Mouse (Mus musculus) MEL (cell line): ENCODE measurements around the gene Eri3. TPM values are rescaled to one million over a fixed set of nuclear protein-coding genes. Genes with fewer than 3 reads are reported as not detected.

Source experiments
- DNase-seq: peaks from one replicate; pipeline ENCODE4 v3.0.0; 2011; ENCODE audit warnings: low read depth, low spot score
- H3K27ac ChIP-seq: 2 replicates; pipeline ENCODE4 v1.5.1; 2012; ENCODE audit warnings: low read depth, mild to moderate bottlenecking, control low read depth, low read length, moderate library complexity; ENCODE audit not compliant: control insufficient read depth
- H3K27me3 ChIP-seq, 2 experiments: fragments of 150-350 bp in 1 of 2; sonication (generic) in 1 of 2; 2 replicates each; pipeline ENCODE4 v1.6.1; 2012; ENCODE audit warnings: low read length in 2 of 2, mild to moderate bottlenecking in 2 of 2, improper control_type of control experiment in 1 of 2, moderate library complexity in 1 of 2; ENCODE audit not compliant: insufficient read depth in 2 of 2, control insufficient read depth in 1 of 2
- H3K36me3 ChIP-seq, 2 experiments: 2 replicates each; pipeline ENCODE4 v1.6.1; 2012 to 2014; ENCODE audit warnings: low read length in 2 of 2, improper control_type of control experiment in 1 of 2, inconsistent platforms in 1 of 2, mild to moderate bottlenecking in 1 of 2; ENCODE audit not compliant: insufficient read depth in 2 of 2, control insufficient read depth in 1 of 2
- H3K4me1 ChIP-seq, 2 experiments: fragments of 150-350 bp in 1 of 2; sonication (generic) in 1 of 2; 2 replicates each; pipeline ENCODE4 v1.6.1; 2012; ENCODE audit warnings: low read length in 2 of 2, improper control_type of control experiment in 1 of 2, mild to moderate bottlenecking in 1 of 2; ENCODE audit not compliant: insufficient read depth in 2 of 2, control insufficient read depth in 1 of 2
- H3K4me3 ChIP-seq, 2 experiments: fragments of 150-350 bp in 1 of 2; sonication (generic) in 1 of 2; 2 replicates each; pipeline ENCODE4 v1.5.1; 2012; ENCODE audit warnings: low read depth in 2 of 2, low read length in 2 of 2, mild to moderate bottlenecking in 2 of 2, moderate library complexity in 2 of 2, control low read depth in 1 of 2, improper control_type of control experiment in 1 of 2; ENCODE audit not compliant: control insufficient read depth in 1 of 2, insufficient read depth in 1 of 2
- H3K79me2 ChIP-seq: 2 replicates; pipeline ENCODE4 v1.6.1; 2012; ENCODE audit warnings: mild to moderate bottlenecking, low read length, moderate library complexity; ENCODE audit not compliant: control insufficient read depth, poor library complexity, insufficient read depth
- H3K9ac ChIP-seq: 2 replicates; pipeline ENCODE4 v1.6.1; 2012; ENCODE audit warnings: low read depth, mild to moderate bottlenecking, control low read depth, low read length, moderate library complexity; ENCODE audit not compliant: control insufficient read depth, poor library complexity, severe bottlenecking
- H3K9me3 ChIP-seq: fragments of 150-350 bp; sonication (generic); replicated peaks from 2 replicates; pipeline ENCODE4 v1.6.1; 2012; ENCODE audit warnings: mild to moderate bottlenecking, low read length, improper control_type of control experiment, moderate library complexity; ENCODE audit not compliant: insufficient read depth
- BHLHE40 ChIP-seq: IDR thresholded peaks from 2 replicates; pipeline ENCODE4 v1.6.1; 2012; ENCODE audit warnings: low read depth, mild to moderate bottlenecking, inconsistent platforms, low read length, improper control_type of control experiment, borderline replicate concordance
- CTCF ChIP-seq, 3 experiments: IDR thresholded peaks in 2 of 3; conservative IDR thresholded peaks in 1 of 3; 2 replicates each; pipeline ENCODE4 v1.5.1; 2011 to 2012; ENCODE audit warnings: low read length in 3 of 3, low read depth in 2 of 3, mild to moderate bottlenecking in 2 of 3, improper control_type of control experiment in 1 of 3, inconsistent platforms in 1 of 3, mixed read lengths in 1 of 3, moderate library complexity in 1 of 3; ENCODE audit not compliant: control insufficient read depth in 1 of 3, insufficient read depth in 1 of 3, poor library complexity in 1 of 3, severe bottlenecking in 1 of 3
- GATA1 ChIP-seq: IDR thresholded peaks from 2 replicates; pipeline ENCODE4 v1.6.1; 2011; ENCODE audit warnings: low read depth, low read length, improper control_type of control experiment
- MAX ChIP-seq: IDR thresholded peaks from 2 replicates; pipeline ENCODE4 v1.6.1; 2011; ENCODE audit warnings: low read length, improper control_type of control experiment
- MAZ ChIP-seq: IDR thresholded peaks from 2 replicates; pipeline ENCODE4 v1.6.1; 2012; ENCODE audit warnings: low read depth, mild to moderate bottlenecking, inconsistent platforms, low read length, improper control_type of control experiment
- MEF2A ChIP-seq: IDR thresholded peaks from 2 replicates; pipeline ENCODE4 v1.6.1; 2014; ENCODE audit warnings: low read depth, mild to moderate bottlenecking, inconsistent platforms, low read length, improper control_type of control experiment; ENCODE audit not compliant: poor library complexity, insufficient replicate concordance, severe bottlenecking; ENCODE audit errors: extremely low read depth
- MXI1 ChIP-seq: IDR thresholded peaks from 2 replicates; pipeline ENCODE4 v1.6.1; 2011; ENCODE audit warnings: mild to moderate bottlenecking, low read depth, low read length, improper control_type of control experiment
- MYB ChIP-seq: IDR thresholded peaks from 2 replicates; pipeline ENCODE4 v1.6.1; 2011; ENCODE audit warnings: mild to moderate bottlenecking, low read depth, low read length, improper control_type of control experiment
- POLR2AphosphoS2 ChIP-seq: IDR thresholded peaks from 2 replicates; pipeline ENCODE4 v1.6.1; 2011; ENCODE audit warnings: low read length, improper control_type of control experiment
- RAD21 ChIP-seq: IDR thresholded peaks from 2 replicates; pipeline ENCODE4 v1.6.1; 2011; ENCODE audit warnings: mild to moderate bottlenecking, low read depth, low read length, improper control_type of control experiment
- SIN3A ChIP-seq: IDR thresholded peaks from 2 replicates; pipeline ENCODE4 v1.6.1; 2012; ENCODE audit warnings: low read length, improper control_type of control experiment, inconsistent platforms
- SMC3 ChIP-seq: IDR thresholded peaks from 2 replicates; pipeline ENCODE4 v1.6.1; 2011; ENCODE audit warnings: low read depth, low read length, improper control_type of control experiment
- ZC3H11A ChIP-seq: IDR thresholded peaks from 2 replicates; pipeline ENCODE4 v1.6.1; 2012; ENCODE audit warnings: low read depth, mild to moderate bottlenecking, inconsistent platforms, low read length, improper control_type of control experiment
- ZKSCAN1 ChIP-seq: IDR thresholded peaks from 2 replicates; pipeline ENCODE4 v1.6.1; 2012; ENCODE audit warnings: low read depth, mild to moderate bottlenecking, inconsistent platforms, low read length, improper control_type of control experiment, moderate library complexity
- polyA plus RNA-seq, 2 experiments: library from polyadenylated mRNA; stranded (reverse) in 1 of 2; unstranded in 1 of 2; fragments of >175 nt in 1 of 2; fragments of >200 nt in 1 of 2; gene quantifications; 2 replicates each; pipeline versions ENCODE4 v1.2.1 to v1.2.4; 2012; ENCODE audit warnings: low replicate concordance in 2 of 2, low read depth in 1 of 2; ENCODE audit not compliant: insufficient read length in 2 of 2, insufficient read depth in 1 of 2, missing spikeins in 1 of 2
- total RNA-seq: library from RNA; depleted of rRNA; stranded (reverse); fragments of 300-350 nt; gene quantifications from 2 replicates; pipeline ENCODE4 v1.2.3, GENCODE M21; 2012

Eri3 gene
- total and polyA plus RNA-seq, 3 experiments, result 36.7 to 63.9 TPM; not detected in 1

DNA sequence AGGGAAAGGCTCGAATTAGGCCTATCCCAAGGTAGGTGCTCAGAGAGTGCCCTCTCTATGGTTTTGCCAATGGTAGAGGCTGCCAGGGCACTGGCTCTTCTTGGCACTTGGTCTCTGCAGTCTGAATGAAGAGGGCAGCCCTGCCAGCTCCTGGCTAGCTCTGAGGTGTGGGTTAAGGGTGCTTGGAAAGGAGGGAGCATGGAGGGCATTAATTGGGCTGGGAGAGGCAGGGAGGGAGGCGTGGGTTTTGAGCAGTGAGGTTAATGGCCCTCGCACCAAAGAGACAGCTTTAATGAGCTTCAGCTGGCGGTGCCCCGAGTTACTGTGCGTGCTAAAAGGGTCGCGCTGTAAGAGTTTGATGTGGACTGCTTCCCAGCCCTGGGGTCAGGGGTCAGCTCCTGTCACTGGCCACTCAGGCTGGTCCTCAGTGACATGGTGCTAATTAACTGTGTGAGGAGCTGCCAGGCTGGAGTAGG is 101.5 kb downstream of the Eri3 start:
- H3K27me3 ChIP-seq, result no peaks in the 10 kb centered on the region
- H3K4me3 ChIP-seq, result no peak overlapping the region
- TF ChIP-seq MXI1, result no peak
- no peak for DNase-seq
- H3K4me1 ChIP-seq, result peaks cover 4 to 10% of the 10 kb centered on the region in 2 experiments; a peak in 3 of 4 replicates
- no peaks in the 10 kb centered on the region for H3K9me3 ChIP-seq
- no peaks in the 10 kb centered on the region for H3K79me2 ChIP-seq
- no peak overlapping the region for H3K27ac ChIP-seq
- H3K36me3 ChIP-seq, result peaks cover 0 to 7% of the 10 kb centered on the region in 2 experiments; a peak in 2 of 4 replicates
- no peak overlapping the region for H3K9ac ChIP-seq

GRCm38 (mm10) chr4:117652727-117653126 is 102.6 kb downstream of the Eri3 start:
- Histone ChIP-seq H3K36me3 (no peaks in the 10 kb centered on the region), H3K9ac (no peak overlapping the region), H3K79me2 (no peaks in the 10 kb centered on the region), H3K4me3 (no peak overlapping the region), H3K27me3 (no peaks in the 10 kb centered on the region), H3K9me3 (no peaks in the 10 kb centered on the region), H3K4me1 (peaks cover 0 to 1% of the 10 kb centered on the region in 2 experiments; a peak in 1 of 4 replicates), H3K27ac (no peak overlapping the region)
- peak; percentile 14 for TF ChIP-seq RAD21
- peak; percentile 11; the same call in 1 of the 2 replicates for TF ChIP-seq SMC3
- TF ChIP-seq ZC3H11A, result no peak
- TF ChIP-seq GATA1, result 0 out of 2 replicates have a peak, but pooled peaks have one; percentile 14
- TF ChIP-seq CTCF (IDR thresholded peaks at IDR 0.05 in 2 of 3, conservative IDR thresholded peaks at IDR 0.05 in 1 of 3; ENCODE audit: control insufficient read depth in 1 of 3, insufficient read depth in 1 of 3, low read depth in 2 of 3, low read length in 3 of 3, poor library complexity in 1 of 3, severe bottlenecking in 1 of 3), result peak in 1 of 3 experiments; percentile 13; a peak in 1 of 6 replicates
- DNase-seq, result peak; percentile 56

- H3K27ac ChIP-seq, result no peak overlapping the region
- no peaks in the 10 kb centered on the region for H3K36me3 ChIP-seq
- no peak for TF ChIP-seq BHLHE40
- TF ChIP-seq MAX, result no peak
- no peak for TF ChIP-seq SIN3A
- TF ChIP-seq ZC3H11A, result no peak
- TF ChIP-seq POLR2AphosphoS2, result no peak
- no peak for TF ChIP-seq MYB
- no peak for TF ChIP-seq MEF2A
- no peak for TF ChIP-seq ZKSCAN1
- TF ChIP-seq MAZ, result no peak
- TF ChIP-seq, all 39 proteins: peak for 0
- Histone ChIP-seq H3K4me3 (no peak overlapping the region), H3K79me2 (no peaks in the 10 kb centered on the region), H3K4me1 (no peaks in the 10 kb centered on the region), H3K27me3 (no peaks in the 10 kb centered on the region), H3K9me3 (no peaks in the 10 kb centered on the region), H3K9ac (no peak overlapping the region)
- DNase-seq, result no peak
Measured at GRCm38 (mm10) chr4:117654016-117654702, 104.0 kb downstream of the Eri3 start.
